Mouse (Mus musculus) bone marrow macrophage, adult 2 months (primary cell): ENCODE measurements around the gene Ins1.

Source experiments
- CTCF ChIP-seq: IDR thresholded peaks from 2 replicates; pipeline ENCODE4 v1.5.1; 2012; ENCODE audit warnings: low read depth, mild to moderate bottlenecking, low read length, moderate library complexity
- POLR2A ChIP-seq: IDR thresholded peaks from 2 replicates; pipeline ENCODE4 v1.6.1; 2012; ENCODE audit warnings: mild to moderate bottlenecking, low read depth, low read length, borderline replicate concordance

GRCm38 (mm10) chr19:52263997-52264396, at the start of gene Ins1:
- TF ChIP-seq POLR2A: no peak
- no peak for TF ChIP-seq CTCF
